Comparison of ENCODE assay signal across 32 mouse cellular contexts in the genomic region with DNA sequence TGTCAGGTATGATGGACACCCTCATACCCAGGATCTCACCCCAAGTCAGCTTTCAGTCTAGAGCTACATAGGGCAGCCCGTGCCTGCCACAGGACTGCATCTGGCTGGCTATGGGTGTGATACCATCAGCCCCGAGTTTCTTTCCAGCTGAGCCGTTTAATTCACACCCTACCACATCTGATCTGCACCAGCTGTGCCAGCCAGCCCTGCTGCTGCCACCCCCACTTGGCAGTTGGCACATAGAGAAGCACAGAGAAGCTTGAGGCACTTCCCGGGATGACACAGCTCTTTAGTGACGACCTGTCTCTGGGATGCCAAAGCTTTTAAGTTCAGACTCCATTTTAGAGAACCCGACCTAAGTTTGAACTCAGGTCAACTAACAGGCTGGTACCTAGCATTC. TPM values are rescaled to one million over a fixed set of nuclear protein-coding genes. Genes with fewer than 3 reads are reported as not detected.
"Had no signal": no experiment of that assay in that cellular context is flagged by ENCODE, and none has a peak within 500 bp of the region (broad histone marks: within the 10 kb centered on the region; RNA-seq: fewer than 3 reads in every experiment).

No protein-coding gene starts in this region.

- ATAC-seq: hindbrain, embryonic 16.5 days; inflammation-experienced regulatory T-cells, adult 6 months; intestine, embryonic 15.5 days; intestine, postnatal 0 days had no signal

- H3K4me1 ChIP-seq: heart, embryonic 10.5 days; heart, embryonic 12.5 days; hindbrain, embryonic 10.5 days; hindbrain, embryonic 12.5 days; intestine, embryonic 15.5 days; limb, embryonic 10.5 days; limb, embryonic 12.5 days; liver, embryonic 13.5 days had no signal

- H3K27ac ChIP-seq: gastrocnemius, adult 2 months; heart, embryonic 10.5 days; hindbrain, embryonic 10.5 days; hindbrain, embryonic 12.5 days; hindbrain, embryonic 14.5 days; intestine, embryonic 15.5 days; layer of hippocampus, adult 2 months; left cerebral cortex, adult 2 months; limb, embryonic 10.5 days; limb, embryonic 12.5 days; liver, embryonic 13.5 days had no signal

- H3K4me3 ChIP-seq: gastrocnemius, adult 2 months; heart, embryonic 10.5 days; heart, embryonic 12.5 days; hindbrain, embryonic 10.5 days; hindbrain, embryonic 12.5 days; intestine, embryonic 15.5 days; layer of hippocampus, adult 2 months; left cerebral cortex, adult 2 months; limb, embryonic 10.5 days; limb, embryonic 12.5 days; liver, embryonic 13.5 days had no signal

- H3K27me3 ChIP-seq: heart, embryonic 12.5 days; hindbrain, embryonic 12.5 days; intestine, embryonic 15.5 days; limb, embryonic 12.5 days; liver, embryonic 13.5 days had no signal

- DNase-seq: gastrocnemius, adult 2 months; gastrocnemius, postnatal 10 days; gastrocnemius, postnatal 25 days; heart, adult 18-20 months; heart, postnatal 10 days; heart, postnatal 4 days; kidney, adult 18-20 months; kidney, adult 8-10 months; kidney, postnatal 10 days; kidney, postnatal 25 days; kidney, postnatal 4 days; liver; liver, embryonic 13.5 days had no signal

RNA-seq across cellular contexts. Expression of gene Zdhhc25, which starts 51.8 kb away (rescaled TPM):
- polyA plus RNA-seq: heart, embryonic 10.5 days; heart, embryonic 12.5 days; heart, embryonic 14.5 days; heart, embryonic 16.5 days; hindbrain, embryonic 10.5 days; hindbrain, embryonic 12.5 days; hindbrain, embryonic 14.5 days; hindbrain, embryonic 16.5 days; inflammation-experienced regulatory T-cells, adult 6 months; intestine, embryonic 15.5 days; intestine, postnatal 0 days; kidney, embryonic 14.5 days; kidney, embryonic 16.5 days; limb, embryonic 10.5 days; limb, embryonic 12.5 days; limb, embryonic 14.5 days; liver, embryonic 11.5 days; liver, embryonic 13.5 days had no signal
